Mouse (Mus musculus) liver, embryonic 15.5 days (tissue): ENCODE results near the gene Emp3. TPM values are rescaled to one million over a fixed set of nuclear protein-coding genes. Genes with fewer than 3 reads are reported as not detected.
"Not testable (repeated sequence)": the region's sequence is repeated elsewhere in the genome, so short reads cannot be mapped to it uniquely, and the experiment has no call there.

ENCODE experiments used
- ATAC-seq: fragments of 200-750 bp; cut with Nextera tagmentation; 2 replicates; pipeline ENCODE4 v1.8.0; 2017; ENCODE audit warnings: moderate number of reproducible peaks, mild to moderate bottlenecking, moderate library complexity; ENCODE audit not compliant: insufficient read depth
- H3K27ac ChIP-seq: fragments of 300-500 bp; sonication (generic); replicated peaks from 2 replicates; pipeline ENCODE4 v1.5.1; 2015; ENCODE audit warnings: mild to moderate bottlenecking, inconsistent platforms
- H3K27me3 ChIP-seq: fragments of 300-500 bp; sonication (generic); 2 replicates; pipeline ENCODE4 v1.6.1; 2015; ENCODE audit warnings: mild to moderate bottlenecking, inconsistent platforms
- H3K36me3 ChIP-seq: fragments of 300-500 bp; sonication (generic); replicated peaks from 2 replicates; pipeline ENCODE4 v1.6.1; 2015; ENCODE audit warnings: moderate library complexity, mild to moderate bottlenecking, inconsistent platforms
- H3K4me1 ChIP-seq: fragments of 300-500 bp; sonication (generic); replicated peaks from 2 replicates; pipeline ENCODE4 v1.6.1; 2015; ENCODE audit warnings: inconsistent platforms
- H3K4me2 ChIP-seq: fragments of 300-500 bp; sonication (generic); 2 replicates; pipeline ENCODE4 v1.6.1; 2015; ENCODE audit warnings: moderate library complexity, mild to moderate bottlenecking, inconsistent platforms
- H3K4me3 ChIP-seq: fragments of 300-500 bp; sonication (generic); replicated peaks from 2 replicates; pipeline ENCODE4 v1.5.1; 2015; ENCODE audit warnings: mild to moderate bottlenecking, inconsistent platforms
- H3K9ac ChIP-seq: fragments of 300-500 bp; sonication (generic); 2 replicates; pipeline ENCODE4 v1.6.1; 2015; ENCODE audit warnings: moderate library complexity, mild to moderate bottlenecking, inconsistent platforms
- H3K9me3 ChIP-seq: fragments of 300-500 bp; sonication (generic); replicated peaks from 2 replicates; pipeline ENCODE4 v1.6.1; 2016; ENCODE audit warnings: inconsistent platforms
- WGBS: fragments of 180-500 bp; shearing (Covaris S2); methylation state at CpG from one replicate; pipeline ENCODE4 v1.1.7; 2015; ENCODE audit warnings: mixed read lengths; ENCODE audit not compliant: insufficient replicate concordance; 5-methylcytosine and 5-hydroxymethylcytosine counted together
- polyA plus RNA-seq: library from polyadenylated mRNA; unstranded; fragments of >200 nt; fragmentation: Nextera tagmentation; extraction: Ambion mirVana; gene quantifications from 2 replicates; pipeline ENCODE4 v1.2.1, GENCODE M21; 2015

Gene Emp3
- 59.9 and 65.0 TPM in 2 replicates for polyA plus RNA-seq

DNA sequence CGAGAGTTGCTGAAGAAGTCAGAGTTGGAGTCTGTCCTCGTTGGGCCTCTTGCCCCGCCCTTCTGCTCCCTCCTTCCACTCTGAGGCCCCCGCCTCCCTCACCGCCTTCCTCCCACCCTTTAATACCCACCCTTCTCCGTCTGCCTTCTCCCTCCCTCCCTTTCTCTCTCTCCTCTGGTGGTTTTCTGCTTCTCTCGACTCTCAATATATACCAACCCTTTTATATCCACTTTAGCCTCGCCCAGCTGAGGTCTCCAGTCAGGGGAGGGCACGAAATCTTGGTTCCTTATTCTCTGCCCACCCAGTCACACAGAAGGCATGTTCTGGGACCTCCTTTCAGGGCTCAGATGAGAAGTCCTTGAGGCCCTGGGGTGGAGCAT, at the start of gene Emp3:
Emp3 (minus strand) TSS at position 163 of the 380 bp plus-strand sequence.
- ATAC-seq, result peak; percentile 19; the same call in 1 of the 2 replicates
- WGBS, result 3% methylated on average over 9 of the region's 9 CpGs
- Histone ChIP-seq H3K36me3 (peaks cover 15% of the 10 kb centered on the region; the same call in 1 of the 2 replicates), H3K4me1 (peaks cover 81% of the 10 kb centered on the region), H3K27ac (peak within 1 kb of the TSS; percentile 87), H3K4me3 (peak within 1 kb of the TSS; percentile 58), H3K4me2 (peak within 1 kb of the TSS; percentile 73), H3K9ac (peak within 1 kb of the TSS; percentile 59), H3K9me3 (no peaks in the 10 kb centered on the region), H3K27me3 (no peaks in the 10 kb centered on the region)

DNA sequence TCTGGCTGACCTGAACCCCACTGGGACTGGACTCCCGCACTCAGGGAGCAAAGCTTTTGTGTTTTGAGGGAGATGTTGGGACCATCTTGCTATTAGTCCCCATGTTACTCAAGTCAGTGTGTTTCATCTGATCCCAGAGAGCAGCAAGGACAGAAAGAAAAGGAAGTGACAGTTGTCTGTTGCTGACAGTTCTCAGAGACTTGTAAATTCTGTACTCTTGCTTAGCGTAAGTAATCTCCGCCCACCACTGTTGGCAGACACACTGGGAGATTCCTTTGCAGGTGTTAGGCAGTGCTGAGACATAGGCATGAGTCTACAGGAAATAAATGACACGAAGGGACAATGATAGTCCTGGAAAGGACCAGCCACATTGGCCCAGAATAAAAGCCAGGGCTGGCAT, 35.4 kb upstream of the Emp3 start:
- Histone ChIP-seq H3K4me2 (no peak overlapping the region), H3K27me3 (no peaks in the 10 kb centered on the region), H3K36me3 (no peaks in the 10 kb centered on the region), H3K27ac (no peak overlapping the region), H3K9ac (no peak overlapping the region), H3K4me1 (no peaks in the 10 kb centered on the region), H3K9me3 (no peaks in the 10 kb centered on the region), H3K4me3 (no peak overlapping the region)
- no peak for ATAC-seq
- WGBS, result 34% methylated on average over 4 of the region's 4 CpGs

DNA sequence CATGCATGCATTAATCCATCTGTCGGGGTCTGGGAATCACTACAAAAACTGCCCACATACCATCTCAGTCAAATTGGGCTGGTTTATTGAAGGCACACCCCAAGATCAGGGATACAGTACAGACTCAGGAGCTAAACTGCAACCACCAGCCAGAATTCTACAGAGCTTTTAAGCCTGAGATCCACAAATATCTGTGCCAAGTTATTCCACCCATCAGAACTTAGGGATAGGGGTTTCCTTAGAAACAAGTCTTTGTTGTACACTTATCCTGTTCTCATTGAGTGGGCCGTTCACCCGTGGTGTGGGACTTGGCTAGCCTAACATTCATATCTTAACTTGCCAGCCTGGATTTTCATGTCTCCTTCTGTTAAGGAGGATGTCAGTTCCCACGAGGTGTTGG, 27.9 kb upstream of the Emp3 start:
- H3K4me1 ChIP-seq, result no peaks in the 10 kb centered on the region; the same call in 1 of the 2 replicates
- H3K36me3 ChIP-seq, result no peaks in the 10 kb centered on the region
- H3K4me3 ChIP-seq, result no peak overlapping the region
- no peaks in the 10 kb centered on the region for H3K9me3 ChIP-seq
- ATAC-seq, result no peak
- 49% methylated on average over 4 of the region's 4 CpGs for WGBS
- H3K27ac ChIP-seq, result no peak overlapping the region
- H3K9ac ChIP-seq, result no peak overlapping the region
- no peak overlapping the region for H3K4me2 ChIP-seq
- no peaks in the 10 kb centered on the region for H3K27me3 ChIP-seq

DNA sequence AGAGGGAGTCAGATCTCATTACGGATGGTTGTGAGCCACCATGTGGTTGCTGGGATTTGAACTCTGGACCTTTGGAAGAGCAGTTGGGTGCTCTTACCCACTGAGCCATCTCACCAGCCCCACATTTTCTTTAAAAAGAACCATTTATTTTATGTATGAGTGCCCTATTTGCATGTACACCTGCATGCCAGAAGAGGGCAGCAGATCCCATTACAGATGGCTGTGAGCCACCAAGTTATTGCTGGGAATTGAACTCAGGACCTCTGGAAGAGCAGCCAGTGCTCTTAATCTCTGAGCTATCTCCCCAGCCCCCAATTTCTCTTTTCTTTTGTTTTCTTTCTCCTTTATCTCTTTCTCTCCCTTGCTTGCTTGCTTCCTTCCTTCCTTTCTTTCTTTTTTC, 22.1 kb upstream of the Emp3 start:
- 71% methylated on average over 1 of the region's 1 CpGs for WGBS
- H3K4me1 ChIP-seq, H3K4me3 ChIP-seq, H3K36me3 ChIP-seq, ATAC-seq, H3K9ac ChIP-seq, H3K27me3 ChIP-seq, H3K9me3 ChIP-seq, H3K4me2 ChIP-seq, H3K27ac ChIP-seq: not testable (repeated sequence)

DNA sequence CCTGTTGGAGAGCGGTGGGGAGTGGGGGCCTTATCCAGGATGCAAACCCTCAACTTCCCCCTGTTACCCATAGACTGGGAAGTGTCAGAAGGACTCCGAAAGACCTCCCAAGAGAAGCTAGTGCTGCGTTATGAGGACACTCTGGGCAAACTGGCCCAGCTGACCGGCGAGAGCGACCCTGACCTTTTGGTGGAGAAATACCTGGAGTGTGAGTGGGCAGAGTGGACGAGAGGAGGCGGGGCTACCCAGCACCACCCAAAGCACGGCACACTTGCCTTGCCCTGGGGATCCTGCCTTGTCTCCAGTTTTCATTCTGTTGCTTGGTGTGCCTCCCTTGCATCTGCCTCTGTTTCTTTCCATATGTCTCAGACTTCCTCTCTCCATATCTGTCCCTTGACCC, 20.8 kb upstream of the Emp3 start:
- Histone ChIP-seq H3K4me2 (no peak overlapping the region), H3K4me3 (no peak overlapping the region), H3K9me3 (no peaks in the 10 kb centered on the region), H3K36me3 (no peaks in the 10 kb centered on the region), H3K9ac (no peak overlapping the region), H3K27ac (no peak overlapping the region), H3K4me1 (no peaks in the 10 kb centered on the region), H3K27me3 (no peaks in the 10 kb centered on the region)
- no peak for ATAC-seq
- 60% methylated on average over 9 of the region's 9 CpGs for WGBS

DNA sequence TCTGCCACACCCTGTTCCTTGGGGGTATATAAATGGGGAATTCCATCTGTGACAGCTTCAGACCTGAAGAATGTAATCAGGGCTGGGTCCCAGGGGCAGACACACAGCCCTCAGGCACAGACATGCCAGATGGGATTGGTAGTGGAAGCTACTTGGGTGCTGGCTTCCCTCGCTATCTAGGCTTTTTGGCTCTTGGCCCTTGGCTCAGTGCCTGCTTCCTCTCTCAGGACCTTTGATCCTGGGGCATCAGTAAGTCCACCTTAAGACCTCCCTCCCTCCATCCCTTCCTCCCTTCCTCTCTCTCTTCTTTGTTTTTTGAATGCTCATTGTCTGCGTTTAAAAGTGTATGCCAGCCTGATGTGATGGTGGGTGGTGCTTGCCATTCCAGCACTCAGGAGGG, 18.6 kb upstream of the Emp3 start:
- no peaks in the 10 kb centered on the region for H3K9me3 ChIP-seq
- no peaks in the 10 kb centered on the region for H3K36me3 ChIP-seq
- ATAC-seq, result no peak
- WGBS, result 33% methylated on average over 2 of the region's 2 CpGs
- H3K4me1 ChIP-seq, result no peaks in the 10 kb centered on the region
- H3K4me2 ChIP-seq, result no peak overlapping the region
- no peaks in the 10 kb centered on the region for H3K27me3 ChIP-seq
- H3K9ac ChIP-seq, result no peak overlapping the region
- H3K4me3 ChIP-seq, result no peak overlapping the region
- no peak overlapping the region for H3K27ac ChIP-seq

DNA sequence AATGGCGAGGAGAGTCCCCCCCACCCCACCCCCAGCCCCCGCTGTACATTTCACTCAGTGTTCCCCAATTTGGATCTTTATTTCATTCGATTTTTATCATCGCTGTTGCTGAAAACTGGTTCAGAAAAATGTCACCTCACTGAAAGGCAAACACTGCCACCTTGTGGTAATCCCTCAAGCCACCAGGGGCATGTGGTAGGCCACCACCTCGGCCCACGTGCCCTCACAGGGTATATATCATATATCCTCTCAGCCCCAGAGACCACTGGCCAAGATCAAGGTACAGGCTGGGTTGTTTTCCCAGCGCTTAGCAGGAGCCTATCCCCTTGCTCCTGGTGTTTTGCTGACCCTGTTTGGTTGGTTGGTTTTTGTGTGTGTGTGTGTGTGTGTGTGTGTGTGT, 13.9 kb upstream of the Emp3 start:
- Histone ChIP-seq H3K27me3 (no peaks in the 10 kb centered on the region), H3K4me3 (no peak overlapping the region), H3K36me3 (no peaks in the 10 kb centered on the region), H3K9me3 (no peaks in the 10 kb centered on the region), H3K4me2 (no peak overlapping the region), H3K4me1 (no peaks in the 10 kb centered on the region), H3K27ac (no peak overlapping the region), H3K9ac (no peak overlapping the region)
- 15% methylated on average over 7 of the region's 7 CpGs for WGBS
- ATAC-seq, result peak; percentile 40; the same call in 1 of the 2 replicates

DNA sequence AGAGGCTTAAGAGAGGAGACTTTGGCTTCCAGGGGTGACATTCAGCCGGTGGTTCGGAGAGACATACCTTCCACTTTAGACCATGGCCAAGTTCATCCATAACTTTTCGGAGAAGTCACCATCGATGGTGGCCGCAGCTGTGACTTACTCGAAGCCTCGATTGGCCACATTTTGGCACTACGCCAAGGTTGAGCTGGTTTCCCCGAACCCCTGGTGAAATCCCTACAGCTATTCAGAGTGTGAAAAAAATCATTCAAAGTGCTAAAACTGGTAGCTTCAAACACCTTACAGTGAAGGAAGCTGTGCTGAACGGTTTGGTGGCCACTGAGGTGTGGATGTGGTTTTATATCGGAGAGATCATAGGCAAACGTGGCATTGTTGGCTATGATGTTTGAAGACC, 12.6 kb upstream of the Emp3 start:
- H3K9ac ChIP-seq, ATAC-seq: not testable (repeated sequence)

DNA sequence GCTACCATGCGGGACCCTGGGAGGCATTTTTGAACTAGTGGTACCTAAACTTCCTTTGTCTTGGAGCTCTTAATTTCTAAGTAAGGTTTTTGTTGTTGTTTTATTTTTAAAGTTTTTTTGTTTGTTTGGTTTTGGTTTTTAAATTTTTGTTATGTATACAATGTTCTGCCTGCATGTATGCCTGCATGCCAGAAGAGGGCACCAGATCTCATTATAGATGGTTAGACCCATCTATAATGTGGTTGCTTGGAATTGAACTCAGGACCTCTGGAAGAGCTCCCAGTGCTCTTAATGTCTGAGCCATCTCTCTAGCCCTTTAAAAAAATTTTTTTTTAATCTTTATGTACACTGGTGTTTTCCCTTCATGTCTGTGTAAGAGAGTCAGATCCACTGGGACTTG, 8.5 kb upstream of the Emp3 start:
- Histone ChIP-seq H3K9me3 (no peaks in the 10 kb centered on the region), H3K4me2 (no peak overlapping the region), H3K36me3 (no peaks in the 10 kb centered on the region), H3K4me1 (peaks cover 2% of the 10 kb centered on the region), H3K27me3 (no peaks in the 10 kb centered on the region; the same call in 1 of the 2 replicates), H3K27ac (no peak overlapping the region), H3K9ac (no peak overlapping the region), H3K4me3 (no peak overlapping the region)
- 82% methylated on average over 1 of the region's 1 CpGs for WGBS
- ATAC-seq, result no peak

More for the DNA sequence above, 12.6 kb upstream of the Emp3 start:
- not testable (repeated sequence) for H3K4me2 ChIP-seq, H3K4me1 ChIP-seq, H3K9me3 ChIP-seq, H3K27me3 ChIP-seq, H3K36me3 ChIP-seq, H3K27ac ChIP-seq, H3K4me3 ChIP-seq
- 74% methylated on average over 12 of the region's 12 CpGs for WGBS

DNA sequence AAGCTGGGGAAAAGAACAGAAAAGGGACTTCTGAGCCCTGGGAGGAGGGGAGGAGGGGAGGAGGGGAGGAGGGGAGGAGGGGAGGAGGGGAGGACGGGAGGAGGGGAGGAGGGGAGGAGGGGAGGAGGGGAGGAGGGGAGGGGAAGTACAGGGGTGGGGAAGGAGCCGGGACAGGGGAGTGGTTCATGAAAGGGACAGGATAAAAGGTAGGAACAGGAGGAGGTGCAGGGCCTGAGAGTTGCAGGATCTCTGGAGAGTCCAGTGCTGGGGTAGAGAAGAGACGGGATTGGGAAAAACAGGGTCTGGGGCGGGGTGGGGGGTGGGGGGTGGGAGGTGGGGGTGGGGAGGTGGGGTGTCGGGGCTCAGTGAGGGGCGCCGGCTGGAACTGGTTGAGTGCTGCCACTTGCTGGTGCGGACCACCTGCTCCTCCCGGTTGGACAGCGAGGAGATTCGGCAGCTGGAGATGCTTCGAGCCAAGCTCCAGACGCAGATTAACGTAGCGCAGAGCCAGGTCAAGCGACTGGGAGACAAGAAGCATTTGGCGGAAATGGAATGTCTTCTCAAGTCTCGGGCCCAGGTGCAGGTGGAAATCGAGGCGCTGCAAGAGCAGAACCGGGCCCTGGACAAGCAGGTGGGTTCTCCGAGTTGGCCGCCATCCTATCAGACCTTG, 7.6 kb upstream of the Emp3 start:
- ATAC-seq, result no peak
- no peak overlapping the region for H3K27ac ChIP-seq

DNA sequence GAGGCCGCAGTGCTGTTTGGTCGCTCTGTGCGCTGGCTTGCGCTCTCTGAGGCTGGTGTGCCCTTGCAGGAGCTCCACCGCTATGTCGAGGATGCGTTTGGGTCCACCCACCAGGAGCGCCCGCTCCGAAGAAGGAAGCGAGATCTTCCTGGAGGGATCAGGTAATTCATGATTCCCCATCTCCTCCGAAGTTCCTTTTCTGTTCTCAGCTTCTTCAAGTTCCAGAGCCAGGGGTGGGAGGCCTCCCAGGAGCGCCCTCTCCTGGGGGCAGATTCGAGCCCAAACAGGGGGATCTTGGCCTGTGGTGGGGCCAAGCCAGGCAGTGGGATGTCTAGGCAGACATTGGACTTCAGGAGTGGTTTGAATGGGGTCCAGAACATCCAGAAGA, 3.2 kb upstream of the Emp3 start:
- Histone ChIP-seq H3K36me3 (no peaks in the 10 kb centered on the region), H3K4me2 (peak overlapping the region; percentile 72), H3K27me3 (no peaks in the 10 kb centered on the region; the same call in 1 of the 2 replicates), H3K27ac (peak overlapping the region; percentile 87), H3K9ac (peak overlapping the region; percentile 28; the same call in 1 of the 2 replicates), H3K9me3 (no peaks in the 10 kb centered on the region), H3K4me3 (peak overlapping the region; percentile 60), H3K4me1 (peaks cover 54% of the 10 kb centered on the region)
- no peak for ATAC-seq
- WGBS, result 8% methylated on average over 14 of the region's 14 CpGs

More for the DNA sequence above, 7.6 kb upstream of the Emp3 start:
- no peaks in the 10 kb centered on the region for H3K9me3 ChIP-seq
- H3K4me2 ChIP-seq, result no peak overlapping the region
- H3K4me3 ChIP-seq, result no peak overlapping the region
- H3K9ac ChIP-seq, result no peak overlapping the region
- no peaks in the 10 kb centered on the region; the same call in 1 of the 2 replicates for H3K27me3 ChIP-seq
- peaks cover 11% of the 10 kb centered on the region for H3K4me1 ChIP-seq
- H3K36me3 ChIP-seq, result no peaks in the 10 kb centered on the region
- 51% methylated on average over 20 of the region's 23 CpGs for whole genome bisulfite sequencing
